Mouse (Mus musculus) G1E-ER4 (cell line): ENCODE data around the gene Ntn1. TPM values are rescaled to one million over a fixed set of nuclear protein-coding genes. Genes with fewer than 3 reads are reported as not detected.

Source experiments
- GATA1 ChIP-seq: IDR thresholded peaks from one replicate; pipeline ENCODE4 v1.8.0; 2012; ENCODE audit warnings: low read length, inconsistent platforms
- polyA plus RNA-seq: library from polyadenylated mRNA; stranded (reverse); fragments of >175 nt; gene quantifications from 2 replicates; pipeline ENCODE4 v1.2.3, GENCODE M21; 2012

The Ntn1 gene
- polyA plus RNA-seq, 1 experiment = not detected

DNA sequence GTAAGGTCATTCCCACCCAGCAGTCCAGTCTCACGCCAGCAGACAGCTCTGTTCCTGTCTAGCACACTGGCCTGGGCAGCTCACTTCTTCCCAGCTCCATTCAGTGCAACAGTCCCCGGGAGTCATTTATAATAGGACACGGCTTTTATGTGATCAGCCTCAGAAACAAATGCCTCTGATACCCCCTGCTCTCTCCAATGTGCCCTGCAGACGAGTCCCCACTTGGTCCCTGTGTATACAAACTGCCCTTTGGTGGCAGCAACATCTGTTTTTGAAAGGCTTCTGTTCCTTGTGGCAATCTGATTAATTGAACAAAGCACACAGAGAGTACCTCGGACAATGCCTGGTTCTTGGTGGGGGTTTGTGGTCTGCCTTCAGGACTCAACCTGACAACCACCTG lies 22.2 kb downstream of the Ntn1 start:
- no peak for TF ChIP-seq GATA1

DNA sequence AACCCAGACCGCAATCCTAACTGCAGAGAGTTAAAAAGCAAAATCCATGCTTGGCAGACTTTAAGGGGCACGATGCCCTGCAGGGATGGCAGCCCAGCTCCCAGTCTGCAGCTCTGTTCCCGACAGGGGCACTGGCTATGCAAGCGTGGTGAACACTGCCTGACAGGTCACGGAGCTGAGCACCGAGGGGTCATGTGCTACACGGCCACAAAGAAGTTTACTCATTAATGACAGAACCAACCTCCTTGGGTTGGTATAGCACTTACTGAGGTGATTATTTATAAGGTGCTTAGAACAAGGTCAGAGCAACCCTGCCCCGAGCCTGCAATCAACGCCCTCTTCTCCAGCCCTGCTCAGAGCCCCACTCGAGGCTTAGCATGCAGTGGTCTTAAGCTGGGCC lies 27.5 kb downstream of the Ntn1 start:
- no peak for TF ChIP-seq GATA1

DNA sequence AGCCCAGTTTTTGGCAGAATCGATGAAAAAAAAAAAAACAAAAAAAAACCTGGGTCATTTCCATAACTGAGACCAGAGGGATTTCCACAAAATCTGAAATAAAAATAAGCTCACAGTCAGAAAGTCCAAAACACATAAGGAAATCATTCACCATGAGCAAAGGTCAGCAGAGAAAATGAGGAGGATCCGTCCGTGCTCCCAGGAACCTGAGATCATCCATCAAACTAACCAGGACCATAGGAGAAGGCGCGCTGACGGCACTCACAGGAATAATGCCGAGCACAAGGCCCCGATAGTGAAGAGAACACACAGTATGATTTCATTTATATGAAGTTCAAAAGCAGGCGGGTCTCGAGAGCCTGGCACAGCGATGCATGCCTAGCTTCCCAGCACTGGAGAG lies 29.0 kb downstream of the Ntn1 start:
- TF ChIP-seq GATA1 = no peak

DNA sequence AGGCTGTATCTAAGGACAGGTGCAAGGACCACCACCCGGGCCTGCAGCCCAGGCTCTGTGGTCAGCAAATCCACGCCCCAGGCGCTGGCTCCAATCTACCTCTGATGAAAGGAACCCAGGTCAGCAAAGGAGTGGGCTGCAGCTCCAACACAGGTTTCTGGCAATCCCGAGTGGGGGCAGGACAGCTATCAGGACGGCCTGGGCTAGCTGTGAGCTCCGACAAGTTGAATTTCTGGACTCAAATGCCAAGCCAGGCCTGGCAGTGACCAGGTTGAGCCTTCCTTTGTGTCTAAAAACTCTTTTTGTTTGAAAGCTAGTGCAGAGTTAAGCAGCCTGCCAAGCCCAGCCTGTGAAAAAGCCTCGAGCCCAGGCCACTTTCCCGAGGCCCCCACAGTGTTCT lies 43.7 kb downstream of the Ntn1 start:
- no peak for TF ChIP-seq GATA1

DNA sequence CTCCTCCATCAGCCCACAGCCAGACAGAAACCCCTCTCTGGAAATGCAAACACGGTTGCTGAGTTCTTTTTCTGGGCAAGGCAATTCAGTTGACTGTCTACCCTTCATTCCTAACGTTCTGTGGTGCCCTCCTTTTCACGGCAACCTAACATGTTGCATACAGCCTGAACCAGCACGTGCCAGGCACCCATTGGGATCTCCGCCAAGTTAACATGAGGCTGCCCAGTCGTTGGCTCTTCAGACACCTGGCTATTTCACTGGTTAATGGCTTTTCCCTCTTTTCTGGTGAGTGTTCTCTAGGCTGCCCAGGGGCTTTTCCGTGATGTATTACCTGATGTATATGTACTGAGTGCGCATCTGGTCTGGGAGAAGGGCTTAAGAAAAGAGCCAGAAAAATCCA lies 45.1 kb downstream of the Ntn1 start:
- TF ChIP-seq GATA1 = no peak

DNA sequence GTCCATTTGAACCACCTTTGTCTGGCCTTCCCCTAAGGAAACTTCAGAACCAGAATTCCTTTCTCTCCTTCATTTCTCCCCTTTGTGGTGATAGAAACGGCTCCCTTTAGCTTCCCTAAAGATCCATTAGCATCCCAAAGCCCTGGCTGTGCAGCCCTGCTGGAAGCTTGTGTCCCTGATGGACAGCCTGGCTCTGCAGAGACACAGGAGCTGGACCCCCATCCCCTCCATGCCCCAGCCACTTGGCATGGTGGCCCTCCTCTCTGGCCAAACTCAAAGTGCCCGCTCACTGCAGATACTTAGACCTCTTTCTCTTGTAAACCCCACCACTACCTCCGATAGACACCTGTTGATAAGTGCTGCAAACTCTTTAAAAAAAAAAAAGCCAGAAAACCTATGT lies 45.8 kb downstream of the Ntn1 start:
- no peak for TF ChIP-seq GATA1

DNA sequence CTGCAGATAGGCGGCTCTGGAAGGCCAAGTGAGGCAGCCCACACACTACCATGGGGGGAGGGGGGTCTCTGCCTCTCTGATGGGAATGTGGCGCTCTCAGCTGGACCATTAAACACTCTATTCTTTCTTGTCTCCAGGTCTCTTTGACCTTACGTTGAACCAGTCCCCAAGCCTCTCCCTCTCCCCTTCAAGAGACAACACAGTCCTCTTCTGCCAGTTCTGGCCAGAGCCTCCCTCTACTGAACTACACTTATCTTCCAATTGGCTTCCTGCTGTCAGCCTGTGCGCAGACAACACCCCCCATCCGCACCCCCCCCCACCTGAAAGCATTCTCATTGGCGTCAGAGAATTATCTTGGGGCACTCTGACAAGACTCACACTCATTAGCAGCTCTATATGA lies 48.4 kb downstream of the Ntn1 start:
- TF ChIP-seq GATA1 = no peak

DNA sequence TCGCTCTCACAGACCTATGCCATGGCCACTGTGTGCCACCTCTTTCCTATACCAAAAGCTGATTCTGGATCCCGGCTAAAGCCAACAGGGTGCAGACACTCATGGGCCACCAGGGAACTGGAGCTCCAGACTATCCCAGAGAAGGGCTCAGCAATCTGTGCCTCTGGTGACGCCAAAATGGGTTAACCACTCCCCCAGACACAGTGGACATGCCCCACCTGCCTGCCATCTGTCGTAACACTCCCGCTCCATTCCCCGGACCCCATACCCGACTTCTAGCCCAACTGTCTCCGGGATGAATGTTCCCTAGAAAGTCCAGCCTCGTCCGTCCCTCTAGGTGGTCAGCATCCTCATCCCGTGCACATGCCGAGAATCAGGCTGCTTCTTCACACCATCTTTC lies 51.8 kb downstream of the Ntn1 start:
- TF ChIP-seq GATA1 = no peak

DNA sequence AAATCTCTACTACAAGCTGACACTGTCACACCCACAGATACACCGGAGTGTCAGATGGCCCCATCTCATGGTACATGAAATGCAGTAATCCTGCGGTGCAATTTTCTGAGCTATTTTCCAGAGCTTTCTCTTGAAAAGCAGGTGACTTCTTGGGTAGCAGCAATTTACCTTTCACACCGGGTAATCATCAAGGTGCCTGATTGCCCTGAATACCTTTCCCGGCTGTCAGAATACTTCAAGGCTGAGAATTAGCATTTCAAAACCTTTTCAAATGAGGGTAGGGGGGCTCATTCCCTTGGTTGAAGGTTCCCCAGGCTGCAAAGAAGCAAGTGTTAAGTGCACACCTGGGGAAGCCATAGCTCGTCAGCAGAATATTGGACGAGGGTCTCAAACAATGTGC lies 52.5 kb downstream of the Ntn1 start:
- TF ChIP-seq GATA1 = no peak

DNA sequence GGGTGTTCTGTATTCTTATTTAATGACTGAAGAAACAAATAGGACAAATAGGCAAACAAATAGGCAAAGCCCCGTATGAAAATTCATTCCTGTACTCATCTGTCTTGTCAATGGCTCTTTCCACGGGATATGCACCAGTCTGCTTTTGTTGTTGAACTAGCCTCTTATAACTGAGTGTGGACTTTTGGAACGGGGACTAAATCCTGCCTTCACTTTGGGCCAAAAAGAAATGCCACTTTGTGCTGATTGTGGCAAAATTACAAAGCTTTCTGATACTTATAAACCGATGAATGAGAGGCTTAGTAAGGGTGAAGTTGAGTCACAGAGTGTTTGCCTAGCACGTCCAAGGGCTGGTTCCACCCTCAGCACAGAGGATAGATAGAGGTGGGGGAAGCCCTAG lies 53.1 kb downstream of the Ntn1 start:
- TF ChIP-seq GATA1 = no peak

DNA sequence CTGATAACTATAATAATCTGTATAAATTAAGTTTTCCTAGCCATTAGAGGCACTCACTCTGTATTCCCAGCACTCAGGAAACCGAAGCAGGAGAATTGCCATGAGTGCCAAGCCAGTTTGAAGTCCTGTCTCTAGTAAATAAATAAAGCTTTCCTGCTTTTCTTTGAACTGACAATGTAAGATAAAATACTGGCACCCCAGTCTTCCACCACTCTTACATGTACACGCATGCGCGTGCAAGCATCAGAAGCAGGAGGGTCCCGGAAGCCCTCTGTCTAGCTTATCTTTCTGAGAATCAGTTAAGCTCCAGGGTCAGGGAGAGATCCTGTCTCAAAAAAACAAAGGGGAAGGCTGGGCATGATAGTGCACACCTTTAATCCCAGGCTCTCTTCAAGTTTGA lies 54.5 kb downstream of the Ntn1 start:
- TF ChIP-seq GATA1 = no peak

DNA sequence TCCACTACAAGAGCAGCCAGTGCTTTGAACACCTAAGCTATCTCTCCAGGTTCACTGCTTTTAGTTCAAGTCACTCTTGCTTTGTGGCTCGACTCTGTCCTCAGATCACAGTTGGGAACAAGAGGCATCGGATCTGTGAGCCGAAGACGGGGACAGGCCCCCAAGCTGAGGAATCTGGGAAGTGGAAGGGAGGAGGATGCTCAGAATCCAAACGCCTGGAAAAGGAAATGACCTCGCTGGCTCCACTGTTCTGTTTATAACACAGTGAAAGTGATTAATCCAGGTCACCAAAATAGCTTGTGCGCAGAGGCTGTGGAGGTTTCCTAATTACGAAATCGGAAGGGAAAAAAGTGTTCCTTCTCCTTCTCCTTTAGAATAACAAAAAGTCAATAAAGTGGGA lies 56.4 kb downstream of the Ntn1 start:
- TF ChIP-seq GATA1 = no peak

DNA sequence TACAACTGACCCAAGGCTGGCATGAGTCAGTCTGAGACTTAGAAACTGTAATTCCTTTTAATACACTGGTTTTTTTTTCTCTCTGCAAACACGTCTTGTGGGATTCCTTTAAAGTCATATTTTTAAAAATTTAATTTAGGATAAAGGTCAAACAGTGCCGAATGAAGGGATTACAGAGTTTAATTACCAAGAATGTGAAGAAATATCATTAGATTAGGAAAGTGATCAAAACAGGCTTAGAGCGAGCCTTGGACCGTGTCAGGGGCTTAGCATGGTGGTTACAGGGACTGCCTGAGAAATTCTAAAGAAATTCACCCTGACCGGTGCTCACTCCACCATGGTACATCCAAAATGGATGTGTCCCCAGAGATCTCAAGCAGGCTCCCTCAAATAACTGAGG lies 57.9 kb downstream of the Ntn1 start:
- TF ChIP-seq GATA1 = no peak

DNA sequence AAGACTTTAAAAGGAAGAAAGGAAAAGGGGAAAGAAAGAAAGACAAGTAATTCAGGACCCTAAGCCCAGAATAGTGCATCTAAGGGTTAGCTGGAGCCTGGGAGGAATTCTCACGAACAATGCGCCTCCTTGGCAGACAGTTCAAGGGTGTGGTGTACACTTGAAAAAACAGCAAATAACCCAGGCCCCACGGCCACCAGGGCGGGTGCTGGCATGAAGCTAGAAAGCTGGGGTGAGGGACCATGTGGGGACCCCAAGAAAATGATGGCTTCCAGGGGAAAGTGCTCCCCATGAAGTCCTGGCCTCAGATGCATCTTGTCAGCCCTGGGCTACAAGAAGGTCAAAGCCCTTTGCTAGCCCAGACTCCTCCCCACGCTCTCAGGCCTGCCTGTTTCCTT lies 58.6 kb downstream of the Ntn1 start:
- TF ChIP-seq GATA1 = no peak

DNA sequence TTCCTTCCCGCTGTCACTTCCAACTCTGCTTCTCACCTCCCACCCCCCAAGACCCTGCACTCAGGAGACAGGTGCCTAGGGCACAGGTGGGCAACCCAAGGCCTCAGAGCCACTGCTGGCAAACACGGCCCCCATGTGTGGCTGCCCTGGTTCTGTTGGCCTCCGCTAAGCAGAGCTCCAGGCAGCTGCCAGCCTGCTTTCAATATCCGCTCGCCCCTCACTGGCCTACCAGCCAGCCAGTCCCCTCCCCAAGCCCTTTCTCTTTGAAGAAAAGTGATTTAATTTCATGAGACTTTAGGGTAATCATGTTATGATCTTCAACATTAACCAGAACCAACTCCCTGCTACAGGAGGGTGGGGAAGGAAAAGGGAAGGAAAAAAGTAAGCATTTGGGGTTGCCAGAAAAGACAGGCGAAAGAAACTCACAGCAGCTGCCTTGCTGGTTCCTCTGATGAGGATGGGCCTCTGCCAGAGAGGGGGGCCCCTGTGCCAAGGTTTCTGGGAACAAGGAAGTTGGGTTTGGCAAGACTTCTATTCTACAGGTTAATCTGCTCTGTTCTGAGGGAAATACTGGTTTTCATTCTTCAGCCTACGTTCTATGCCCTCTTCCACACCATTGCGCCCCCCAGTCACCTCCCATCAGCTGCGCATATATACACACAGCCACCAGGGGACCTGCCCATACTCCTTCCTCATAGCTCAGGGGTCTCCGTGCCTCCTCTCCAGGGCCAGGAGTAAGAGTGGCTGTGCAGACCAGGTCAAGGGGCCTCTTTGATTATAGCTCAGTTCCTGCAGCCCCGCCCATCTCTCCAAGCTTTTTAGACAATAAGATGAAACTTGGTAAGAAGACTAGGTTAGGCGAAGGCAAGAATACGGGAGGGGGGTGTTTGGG lies 59.3 kb downstream of the Ntn1 start:
- no peak for TF ChIP-seq GATA1

DNA sequence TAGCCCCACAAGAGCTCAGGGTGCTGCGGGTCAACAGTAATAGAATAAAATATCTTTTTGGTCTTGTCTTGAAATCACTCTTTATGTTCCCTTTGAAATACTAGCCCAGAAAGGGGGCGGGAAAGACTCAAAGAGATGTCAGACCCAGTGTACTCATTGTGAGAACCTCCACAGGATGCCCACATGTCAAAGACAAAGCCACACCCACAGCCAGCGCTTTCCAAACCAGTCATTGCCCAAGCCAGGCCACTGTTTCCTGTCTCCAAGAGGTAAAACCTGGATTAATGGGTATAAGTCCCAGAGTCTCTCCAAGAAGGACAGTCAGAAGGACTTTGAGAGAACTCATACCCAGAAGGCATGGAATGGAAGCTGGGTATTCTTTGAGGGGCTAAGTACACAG lies 60.3 kb downstream of the Ntn1 start:
- TF ChIP-seq GATA1 = no peak

DNA sequence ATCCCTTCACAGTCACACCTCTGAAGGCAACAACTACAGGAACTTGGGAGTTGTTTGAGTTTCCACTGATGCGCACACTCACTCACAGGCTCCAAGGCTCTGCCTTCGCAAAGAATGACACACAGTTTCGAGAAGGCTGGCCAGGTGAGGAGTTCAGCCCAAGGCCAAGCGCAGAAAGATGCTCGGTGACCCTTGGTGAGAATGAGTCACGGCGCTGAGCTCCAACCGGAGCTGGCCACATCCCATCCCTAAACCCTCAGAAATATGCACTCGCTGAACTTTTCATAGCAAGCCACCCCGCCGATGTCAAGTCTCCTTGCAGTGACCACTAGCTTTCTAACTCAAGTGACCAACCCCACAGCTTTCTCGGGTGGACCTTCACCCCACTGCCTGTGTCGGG lies 60.8 kb downstream of the Ntn1 start:
- TF ChIP-seq GATA1 = no peak

DNA sequence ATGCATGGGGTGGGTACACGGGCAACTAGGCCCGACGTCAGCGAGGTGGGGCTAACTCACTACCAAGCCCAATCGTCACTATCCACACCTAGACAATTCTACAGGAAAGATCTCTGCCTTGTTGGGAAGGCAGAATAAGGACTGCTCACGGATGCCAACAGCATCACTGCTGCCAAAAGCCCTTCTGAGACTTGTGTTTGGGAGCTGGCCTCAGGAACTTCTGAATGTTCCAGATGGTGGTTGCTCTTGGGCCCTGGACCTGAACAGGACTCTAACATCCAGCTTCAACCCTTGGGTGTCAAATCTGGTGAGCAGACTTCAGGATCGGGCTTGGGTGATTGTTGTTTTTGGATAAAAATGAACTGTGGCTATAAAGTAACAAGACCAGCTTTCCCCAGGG lies 61.3 kb downstream of the Ntn1 start:
- no peak for TF ChIP-seq GATA1
